Mouse (Mus musculus) cerebellum, postnatal 4 days (tissue): ENCODE measurements around the gene Dtx2.
"Not testable (repeated sequence)": the region's sequence is repeated elsewhere in the genome, so short reads cannot be mapped to it uniquely, and the experiment has no call there.

ENCODE experiments used
- DNase-seq, 2 experiments: peaks; one replicate each; pipeline ENCODE4 v3.0.0; 2022; ENCODE audit warnings: low spot score in 2 of 2, mixed read lengths in 1 of 2

Gene Dtx2

DNA sequence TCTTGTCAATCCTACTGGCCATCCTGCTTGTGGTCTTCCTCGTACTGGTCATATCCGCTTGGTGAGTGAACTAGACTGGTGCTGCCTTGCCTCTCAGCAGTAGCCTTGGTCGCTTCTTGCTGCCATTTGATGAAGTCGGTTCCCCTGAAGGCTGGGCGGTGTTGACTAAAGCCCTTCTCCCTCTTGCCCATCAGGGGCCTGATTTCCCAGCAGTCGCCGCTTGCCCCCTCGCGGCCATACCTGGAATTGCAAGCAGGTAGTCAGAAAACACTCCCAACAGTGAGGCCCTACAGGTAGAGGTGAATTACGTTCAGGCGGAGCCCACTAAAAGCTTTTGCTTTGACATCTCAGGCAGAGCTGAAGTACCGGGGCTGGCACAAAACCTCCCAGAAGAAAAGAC is 67.0 kb downstream of the Dtx2 start:
- peak; percentile 75 to 84 for DNase-seq

DNA sequence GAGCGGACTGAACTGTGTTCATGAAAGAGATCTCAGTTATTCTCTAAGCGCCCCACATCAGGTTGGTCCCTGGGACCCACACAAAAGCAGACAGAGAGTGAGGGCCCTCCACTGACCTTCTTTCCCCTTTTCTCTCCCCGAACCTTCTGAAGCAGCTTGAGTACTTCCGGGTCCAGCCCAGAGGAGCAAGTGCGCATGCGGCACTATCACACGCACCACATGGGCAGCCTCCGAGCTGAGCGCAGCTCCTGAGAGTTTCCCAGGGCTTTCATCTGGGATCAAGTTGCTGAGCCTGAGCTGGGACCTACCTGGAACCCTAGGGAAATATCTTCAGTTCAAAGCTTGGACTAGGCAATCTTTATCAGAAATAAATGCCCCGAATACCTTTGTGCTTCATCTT is 69.3 kb downstream of the Dtx2 start:
- no peak for DNase-seq

DNA sequence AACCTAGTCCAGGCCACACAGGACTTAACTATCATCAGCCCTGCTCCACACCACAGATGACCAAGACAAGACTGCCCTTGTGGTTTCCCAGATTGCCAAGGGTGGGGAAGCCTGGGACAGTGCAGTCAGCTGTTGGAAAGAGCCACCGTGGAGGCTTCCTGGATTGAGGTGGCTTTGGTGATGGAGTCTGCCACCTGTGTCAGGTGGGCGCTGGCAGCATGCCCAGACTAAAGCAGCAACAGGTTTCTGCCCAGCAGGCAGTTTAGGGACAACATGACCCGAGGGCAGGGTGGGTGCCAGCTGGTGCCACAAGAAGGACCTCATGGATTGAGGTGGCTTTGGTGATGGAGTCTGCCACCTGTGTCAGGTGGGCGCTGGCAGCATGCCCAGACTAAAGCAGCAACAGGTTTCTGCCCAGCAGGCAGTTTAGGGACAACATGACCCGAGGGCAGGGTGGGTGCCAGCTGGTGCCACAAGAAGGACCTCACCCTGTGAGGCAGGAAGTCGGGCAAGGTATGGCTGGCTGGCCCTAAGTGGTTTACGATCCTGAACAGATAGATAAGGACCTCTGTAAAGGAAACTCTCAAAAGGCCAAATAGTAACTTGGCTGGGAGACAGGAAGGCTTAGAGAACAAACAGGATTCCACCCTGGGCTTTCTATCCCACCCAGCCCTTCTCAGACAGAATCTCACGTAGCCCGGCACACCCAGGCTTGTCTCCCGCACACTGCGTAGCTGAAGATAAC is 72.0 kb downstream of the Dtx2 start:
- DNase-seq = not testable (repeated sequence)

DNA sequence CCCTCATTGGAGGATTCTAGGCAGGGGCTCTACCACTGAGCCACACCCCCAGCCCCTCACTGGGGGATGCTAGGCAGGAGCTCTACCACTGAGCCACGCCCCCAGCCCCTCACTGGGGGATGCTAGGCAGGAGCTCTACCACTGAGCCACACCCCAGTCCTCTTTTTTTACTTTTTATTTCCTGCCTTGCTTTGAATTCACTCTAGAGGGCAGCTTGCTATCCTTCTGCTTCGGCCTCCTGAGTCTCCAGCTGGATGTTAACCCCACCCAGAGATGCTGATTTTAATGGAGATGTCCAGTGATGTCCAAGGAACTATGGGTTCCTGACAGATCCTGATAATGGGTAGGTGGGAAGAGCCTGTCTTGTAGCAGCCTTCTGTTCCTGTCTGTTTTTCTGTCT is 74.8 kb downstream of the Dtx2 start:
- DNase-seq = no peak

DNA sequence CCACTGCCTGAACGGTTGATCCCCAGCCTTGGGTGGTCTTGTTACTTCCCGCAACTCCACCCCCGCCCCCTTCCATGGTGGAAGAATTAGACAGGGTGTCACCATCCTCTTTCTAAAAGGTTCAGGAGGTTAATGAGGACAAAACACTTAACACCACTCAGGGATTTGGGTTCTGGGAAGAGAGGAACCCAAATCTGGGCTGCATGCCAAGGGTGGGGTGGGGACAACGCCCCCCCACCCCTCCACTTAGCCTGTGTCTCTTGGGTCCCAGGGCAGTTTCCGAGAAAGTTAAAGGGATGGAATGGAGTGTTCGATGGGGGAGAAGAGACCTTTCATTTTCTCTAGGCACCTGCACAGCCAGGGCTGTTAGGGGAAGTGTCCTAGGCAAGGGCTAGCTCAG is 78.5 kb downstream of the Dtx2 start:
- DNase-seq = no peak

DNA sequence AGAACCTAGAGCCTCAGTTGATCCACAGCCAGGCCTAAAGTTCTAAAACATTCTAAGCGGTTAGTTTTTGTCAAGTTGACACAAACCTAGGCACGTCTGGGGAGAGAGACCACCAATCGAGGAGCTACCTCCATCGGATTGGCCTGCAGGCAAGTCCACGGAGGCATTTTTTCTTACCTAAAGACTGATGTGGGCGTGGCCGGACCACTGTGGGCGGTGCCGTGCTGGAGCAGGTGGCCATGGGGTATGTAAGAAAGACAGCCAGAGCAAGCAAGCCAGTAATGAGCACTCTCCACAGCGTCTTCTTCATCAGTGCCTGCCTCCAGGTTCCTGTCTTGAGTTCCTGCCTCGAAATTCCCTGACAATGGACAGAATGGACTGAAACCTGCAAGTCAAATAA is 78.9 kb downstream of the Dtx2 start:
- no peak for DNase-seq

DNA sequence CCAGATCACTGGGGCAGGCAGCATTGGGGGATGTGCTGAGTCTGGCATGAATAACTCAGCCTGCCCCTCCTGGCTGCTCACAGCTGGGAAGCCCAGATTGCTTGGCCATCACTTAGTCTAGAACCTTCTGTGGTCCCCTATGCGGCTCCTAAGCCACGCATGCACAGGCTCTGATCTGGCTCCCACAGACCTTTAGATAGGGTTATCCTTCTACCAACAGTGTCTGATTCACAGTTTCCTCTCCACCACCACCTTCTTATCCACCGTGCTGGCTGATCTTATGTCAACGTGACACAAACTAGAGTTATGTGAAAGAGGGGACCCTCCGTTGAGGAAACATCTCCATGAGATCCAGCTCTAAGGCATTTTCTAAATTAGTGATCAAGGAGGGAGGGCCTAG is 80.5 kb downstream of the Dtx2 start:
- DNase-seq = no peak

DNA sequence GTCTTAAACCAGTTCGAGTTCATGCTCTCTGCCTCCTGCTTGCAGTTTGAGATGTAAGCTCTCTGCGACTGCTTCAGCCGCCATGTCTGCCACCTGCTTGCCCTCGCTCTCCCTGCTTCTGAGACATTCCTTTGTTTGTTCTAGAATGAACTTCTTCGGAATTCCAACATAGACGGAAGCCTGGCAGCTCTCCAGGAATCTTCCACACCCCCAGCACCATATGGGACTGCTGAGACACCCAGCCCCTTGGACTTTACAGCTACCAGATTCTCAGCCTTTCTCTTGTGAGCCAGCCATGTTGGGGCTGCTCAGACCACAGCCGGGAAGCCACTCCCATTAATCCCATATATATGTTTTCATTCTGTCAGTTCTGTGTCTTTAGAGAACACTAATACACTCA is 81.7 kb downstream of the Dtx2 start:
- DNase-seq = no peak

DNA sequence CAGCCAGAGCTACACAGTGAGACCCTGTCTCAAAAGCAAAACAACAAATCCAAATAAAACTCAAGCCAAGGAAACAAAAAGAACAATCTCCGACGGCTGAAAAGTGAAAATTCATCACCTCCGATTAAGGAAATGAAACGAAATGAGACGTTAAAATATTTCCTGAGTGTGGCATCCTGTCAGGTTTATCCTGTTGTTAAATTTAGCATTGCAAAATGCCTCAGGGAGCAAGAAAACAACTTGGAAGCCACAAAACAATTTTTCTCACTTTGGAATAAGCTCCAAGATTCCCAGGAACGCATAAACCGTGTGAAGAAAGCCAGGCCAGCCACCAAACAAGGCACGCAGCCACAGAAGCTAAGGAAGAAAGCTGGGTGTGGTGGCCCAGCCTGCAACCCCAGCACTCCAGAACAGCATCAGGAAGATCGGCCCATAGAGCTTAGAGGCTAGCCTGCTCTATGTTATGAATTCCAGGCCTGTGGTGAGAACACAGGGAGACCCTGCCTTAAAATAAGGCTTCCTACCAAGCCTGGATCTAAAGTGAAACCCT is 82.5 kb downstream of the Dtx2 start:
- no peak for DNase-seq

DNA sequence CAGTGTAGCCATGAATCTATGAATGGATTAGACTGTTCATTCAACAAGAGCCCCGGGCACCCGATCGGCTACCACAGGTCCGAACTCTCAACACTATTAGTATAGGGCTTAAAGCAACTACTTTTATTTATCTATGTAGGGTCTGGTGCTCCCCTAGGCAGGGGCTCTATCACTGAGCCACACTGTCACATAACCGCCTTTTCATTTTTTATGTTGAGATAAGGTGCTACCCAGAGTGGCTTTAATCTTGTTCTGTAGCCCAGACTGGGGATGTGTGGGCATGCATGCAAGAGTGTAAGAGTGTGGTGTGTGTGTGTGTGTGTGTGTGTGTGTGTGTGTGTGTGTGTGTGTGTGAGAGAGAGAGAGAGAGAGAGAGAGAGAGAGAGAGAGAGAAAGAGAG is 83.5 kb downstream of the Dtx2 start:
- DNase-seq = no peak

DNA sequence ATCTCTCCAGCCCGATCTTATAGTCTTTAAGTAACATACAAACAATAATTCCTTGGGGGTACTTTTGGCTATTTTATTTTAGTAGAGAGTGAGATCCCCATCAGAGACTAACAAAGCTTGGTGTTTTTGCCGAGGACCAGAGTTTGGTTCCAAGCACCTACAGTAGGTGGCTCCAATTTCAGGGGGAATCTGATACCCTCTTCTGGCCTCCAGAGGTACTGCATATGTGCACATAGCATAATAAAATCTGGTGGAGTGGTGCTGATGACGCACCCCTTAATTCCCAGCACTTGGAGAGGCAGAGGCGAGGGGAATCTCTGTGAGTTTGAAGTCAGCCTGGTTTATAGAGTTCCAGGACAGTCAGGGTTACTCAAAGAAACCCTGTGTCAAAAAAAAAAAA is 87.7 kb downstream of the Dtx2 start:
- no peak for DNase-seq
